Mouse (Mus musculus) embryonic facial prominence, embryonic 15.5 days (tissue): Measurements from ENCODE around the gene Prr15l. TPM values are rescaled to one million over a fixed set of nuclear protein-coding genes. Genes with fewer than 3 reads are reported as not detected.

Source experiments
- ATAC-seq: fragments of 200-750 bp; cut with Nextera tagmentation; 2 replicates; pipeline ENCODE4 v1.8.0; 2017; ENCODE audit warnings: low read depth, moderate TSS enrichment; ENCODE audit not compliant: insufficient number of reproducible peaks, low FRiP score, low TSS enrichment
- H3K27ac ChIP-seq: fragments of 300-500 bp; sonication (generic); replicated peaks from 2 replicates; pipeline ENCODE4 v1.5.1; 2015; ENCODE audit warnings: mild to moderate bottlenecking, inconsistent platforms
- H3K27me3 ChIP-seq: fragments of 300-500 bp; sonication (generic); 2 replicates; pipeline ENCODE4 v1.6.1; 2015; ENCODE audit warnings: inconsistent platforms
- H3K36me3 ChIP-seq: fragments of 300-500 bp; sonication (generic); 2 replicates; pipeline ENCODE4 v1.6.1; 2015; ENCODE audit warnings: mild to moderate bottlenecking, inconsistent platforms
- H3K4me1 ChIP-seq: fragments of 300-500 bp; sonication (generic); 2 replicates; pipeline ENCODE4 v1.6.1; 2015; ENCODE audit warnings: inconsistent platforms
- H3K4me2 ChIP-seq: fragments of 300-500 bp; sonication (generic); replicated peaks from 2 replicates; pipeline ENCODE4 v1.6.1; 2015; ENCODE audit warnings: mild to moderate bottlenecking, inconsistent platforms
- H3K4me3 ChIP-seq: fragments of 300-500 bp; sonication (generic); replicated peaks from 2 replicates; pipeline ENCODE4 v1.5.1; 2015; ENCODE audit warnings: mild to moderate bottlenecking, inconsistent platforms
- H3K9ac ChIP-seq: fragments of 300-500 bp; sonication (generic); 2 replicates; pipeline ENCODE4 v1.6.1; 2015; ENCODE audit warnings: inconsistent platforms
- H3K9me3 ChIP-seq: fragments of 300-500 bp; sonication (generic); replicated peaks from 2 replicates; pipeline ENCODE4 v1.6.1; 2016; ENCODE audit warnings: inconsistent platforms
- WGBS: fragments of 180-500 bp; shearing (Covaris S2); methylation state at CpG from one replicate; pipeline ENCODE4 v1.1.7; 2015; 5-methylcytosine and 5-hydroxymethylcytosine counted together
- polyA plus RNA-seq: library from polyadenylated mRNA; unstranded; fragments of >200 nt; fragmentation: Nextera tagmentation; extraction: Ambion mirVana; gene quantifications from 2 replicates; pipeline ENCODE4 v1.2.1, GENCODE M21; 2015

The Prr15l gene
- polyA plus RNA-seq, 1 experiment from 2014 or later: 6.1 TPM

DNA sequence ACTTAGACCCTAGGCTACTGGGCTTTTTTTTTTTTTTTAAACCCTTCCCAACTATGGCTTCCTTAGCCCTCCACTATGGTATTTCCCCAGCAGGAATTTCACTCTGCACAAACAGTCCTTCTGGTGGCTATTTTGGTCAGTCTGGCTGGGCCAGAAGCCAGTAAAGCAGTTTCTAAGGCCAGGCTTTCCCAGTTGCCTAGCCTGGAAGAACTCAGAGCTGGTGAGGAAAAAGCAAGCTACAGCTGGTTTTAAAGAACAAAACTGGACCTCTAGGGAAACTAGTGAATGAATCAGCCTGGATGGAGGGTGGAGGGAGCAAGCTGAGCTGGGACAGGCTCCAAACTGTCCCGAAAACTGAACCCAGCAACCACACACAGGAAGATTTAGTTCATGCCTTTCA is 41.8 kb downstream of the Prr15l start:
- no peaks in the 10 kb centered on the region for H3K36me3 ChIP-seq
- H3K9ac ChIP-seq: 0 out of 2 replicates have a peak overlapping the region, but pooled peaks have one; percentile 4
- peak overlapping the region; percentile 86 for H3K27ac ChIP-seq
- no peak overlapping the region for H3K4me2 ChIP-seq
- H3K4me1 ChIP-seq: peaks cover 73% of the 10 kb centered on the region
- no peaks in the 10 kb centered on the region for H3K9me3 ChIP-seq
- H3K27me3 ChIP-seq: no peaks in the 10 kb centered on the region
- peak; percentile 39; the same call in 1 of the 2 replicates for ATAC-seq
- H3K4me3 ChIP-seq: no peak overlapping the region
- 36% methylated on average over 1 of the region's 1 CpGs for WGBS

DNA sequence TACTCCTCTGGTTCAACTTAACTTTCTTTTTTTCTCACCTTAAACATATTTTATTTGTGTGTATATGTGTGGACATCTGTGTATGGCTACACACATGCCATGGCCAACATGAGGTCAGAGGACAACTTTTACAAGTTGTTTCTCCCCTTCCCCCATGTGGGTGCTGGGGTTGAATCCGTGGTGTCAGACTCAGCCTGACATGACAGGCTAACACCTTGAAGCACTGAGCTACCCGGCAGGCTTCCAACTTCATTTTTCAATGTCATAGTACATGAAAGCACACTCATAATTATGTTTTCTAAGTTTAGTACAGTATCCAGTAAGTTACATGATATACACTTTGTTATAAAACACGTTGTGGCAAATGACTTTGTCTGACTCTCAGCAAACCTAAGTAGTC is 42.4 kb downstream of the Prr15l start:
- no peak for ATAC-seq
- H3K27me3 ChIP-seq: no peaks in the 10 kb centered on the region
- H3K4me3 ChIP-seq: no peak overlapping the region
- H3K4me1 ChIP-seq: peaks cover 77% of the 10 kb centered on the region
- peak overlapping the region; percentile 86 for H3K27ac ChIP-seq
- H3K36me3 ChIP-seq: no peaks in the 10 kb centered on the region
- no peak overlapping the region for H3K4me2 ChIP-seq
- H3K9ac ChIP-seq: no peak overlapping the region
- WGBS: 67% methylated on average over 3 of the region's 3 CpGs
- no peaks in the 10 kb centered on the region for H3K9me3 ChIP-seq

DNA sequence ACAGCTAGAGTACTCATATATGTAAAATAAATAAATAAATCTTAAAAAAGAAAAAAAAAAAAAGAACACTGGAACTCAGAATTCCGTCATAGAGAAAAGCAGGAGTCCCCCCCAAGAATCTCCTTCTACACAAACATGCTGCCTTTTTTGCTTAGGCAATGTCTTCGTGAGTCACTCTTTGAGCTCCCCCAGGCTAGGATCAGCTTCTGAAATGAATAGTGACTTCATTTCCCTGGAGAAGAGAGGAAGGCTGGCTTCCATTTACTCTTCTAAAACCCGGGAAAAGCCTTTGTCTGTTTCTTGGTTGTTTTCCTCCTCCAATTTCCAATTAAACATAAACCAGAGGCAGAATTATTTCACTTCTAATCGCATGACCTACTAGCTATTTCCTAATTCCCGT is 45.0 kb downstream of the Prr15l start:
- Histone ChIP-seq H3K9me3 (no peaks in the 10 kb centered on the region), H3K27me3 (no peaks in the 10 kb centered on the region), H3K4me3 (no peak overlapping the region), H3K4me2 (no peak overlapping the region), H3K4me1 (peaks cover 82% of the 10 kb centered on the region), H3K36me3 (no peaks in the 10 kb centered on the region), H3K27ac (peak overlapping the region; percentile 83), H3K9ac (0 out of 2 replicates have a peak overlapping the region, but pooled peaks have one; percentile 9)
- 22% methylated on average over 5 of the region's 5 CpGs for WGBS
- no peak for ATAC-seq

DNA sequence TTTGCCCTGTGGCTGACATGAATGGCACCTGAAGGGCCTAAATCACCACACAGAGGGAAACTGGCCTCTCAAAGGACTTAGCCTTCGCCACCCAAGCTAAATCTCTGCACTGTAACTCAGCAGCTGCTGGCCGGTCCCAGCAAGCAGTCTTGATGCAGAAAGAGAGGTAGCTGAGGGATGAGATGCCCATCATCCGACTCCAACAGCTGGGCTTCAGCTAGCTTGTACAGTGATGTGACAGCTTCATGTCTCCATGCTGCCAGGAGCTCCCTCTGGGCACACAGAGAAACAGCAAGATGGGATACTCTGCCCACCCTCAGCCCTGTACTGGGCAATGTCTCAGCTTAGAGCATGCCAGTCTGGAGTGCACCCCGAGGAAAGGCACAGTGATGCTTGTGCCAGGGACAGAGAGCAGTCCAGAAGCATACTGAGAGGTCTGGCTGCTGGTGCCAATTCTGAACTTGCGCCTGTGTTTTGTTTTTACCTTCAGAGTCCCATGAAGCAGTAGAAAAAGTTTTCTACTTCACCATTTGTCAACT is 45.6 kb downstream of the Prr15l start:
- H3K9ac ChIP-seq: 0 out of 2 replicates have a peak overlapping the region, but pooled peaks have one; percentile 9
- no peaks in the 10 kb centered on the region for H3K9me3 ChIP-seq
- 64% methylated on average over 5 of the region's 5 CpGs for WGBS
- peaks cover 80% of the 10 kb centered on the region for H3K4me1 ChIP-seq
- peak overlapping the region; percentile 83 for H3K27ac ChIP-seq
- H3K4me3 ChIP-seq: no peak overlapping the region
- no peaks in the 10 kb centered on the region for H3K36me3 ChIP-seq
- no peaks in the 10 kb centered on the region for H3K27me3 ChIP-seq
- no peak overlapping the region; the same call in 1 of the 2 replicates for H3K4me2 ChIP-seq
- ATAC-seq: no peak

DNA sequence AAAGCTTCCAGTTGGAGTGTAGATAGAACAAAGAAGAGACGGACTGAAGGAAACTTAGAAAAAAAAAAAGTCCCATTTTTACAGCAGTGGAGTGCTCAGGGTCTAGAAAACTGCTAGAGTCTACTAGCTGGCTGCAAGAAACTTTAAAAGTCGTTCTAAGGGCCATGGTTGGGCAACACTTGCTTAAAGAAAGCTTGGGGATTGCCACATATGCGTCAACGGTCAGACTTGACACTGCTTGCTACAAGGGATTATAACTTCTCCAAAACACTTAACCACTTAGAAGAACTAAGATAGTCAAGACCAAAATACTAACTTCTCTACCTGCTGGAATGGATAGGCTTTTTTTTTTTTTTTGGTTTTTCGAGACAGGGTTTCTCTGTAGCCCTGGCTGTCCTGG is 46.9 kb downstream of the Prr15l start:
- no peak overlapping the region for H3K4me3 ChIP-seq
- H3K4me1 ChIP-seq: peaks cover 70% of the 10 kb centered on the region
- 71% methylated on average over 5 of the region's 5 CpGs for WGBS
- H3K4me2 ChIP-seq: no peak overlapping the region
- 0 out of 2 replicates have a peak overlapping the region, but pooled peaks have one; percentile 17 for H3K27ac ChIP-seq
- H3K9ac ChIP-seq: no peak overlapping the region
- no peaks in the 10 kb centered on the region for H3K9me3 ChIP-seq
- no peak for ATAC-seq
- H3K27me3 ChIP-seq: no peaks in the 10 kb centered on the region
- H3K36me3 ChIP-seq: no peaks in the 10 kb centered on the region

DNA sequence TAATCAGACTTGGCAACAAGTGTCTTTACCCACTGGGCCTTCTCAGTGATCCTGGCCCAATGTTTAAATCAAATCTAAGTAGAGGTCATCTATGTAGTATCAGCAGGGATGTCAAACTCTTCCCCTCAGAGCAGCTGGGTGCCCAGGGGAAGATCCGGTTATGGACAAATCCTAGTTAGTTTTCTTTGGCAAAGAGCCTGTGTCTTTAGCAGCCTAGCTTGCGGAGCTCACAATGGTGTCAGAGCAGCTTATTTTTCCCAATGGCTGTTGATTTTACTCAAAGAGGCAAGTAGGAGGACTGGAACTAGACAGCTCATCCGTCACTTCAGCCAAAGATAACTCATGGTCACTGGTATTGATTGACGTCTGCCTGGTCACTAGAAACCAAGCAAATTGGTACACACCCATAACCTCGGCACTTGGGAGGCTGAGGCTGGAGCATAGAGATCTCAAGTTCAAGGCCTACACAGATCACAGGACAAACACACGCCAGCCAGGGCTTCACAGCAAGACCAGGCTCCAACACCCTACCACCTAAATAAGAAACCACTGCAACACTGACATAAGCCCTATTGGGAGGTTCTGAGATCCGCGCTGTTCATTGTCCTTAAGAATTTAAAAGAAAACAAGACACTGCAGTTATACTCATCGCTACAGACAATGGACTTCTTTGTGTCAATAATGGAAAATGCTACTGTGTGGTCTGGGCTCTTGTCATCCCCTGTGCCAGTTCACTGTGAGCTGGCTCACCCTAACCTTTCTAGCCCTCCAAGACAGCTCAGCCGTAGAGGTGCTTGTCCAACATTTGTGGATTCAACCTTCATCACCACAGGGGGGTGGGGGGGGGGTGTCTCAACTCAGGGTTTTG is 47.8 kb downstream of the Prr15l start:
- Histone ChIP-seq H3K9me3 (no peaks in the 10 kb centered on the region), H3K4me1 (peaks cover 61% of the 10 kb centered on the region), H3K9ac (peak overlapping the region; percentile 77; the same call in 1 of the 2 replicates), H3K4me3 (peak overlapping the region; percentile 64), H3K27ac (peak overlapping the region; percentile 93), H3K4me2 (peak overlapping the region; percentile 58), H3K36me3 (no peaks in the 10 kb centered on the region), H3K27me3 (no peaks in the 10 kb centered on the region)
- no peak for ATAC-seq
- WGBS: 71% methylated on average over 10 of the region's 10 CpGs

DNA sequence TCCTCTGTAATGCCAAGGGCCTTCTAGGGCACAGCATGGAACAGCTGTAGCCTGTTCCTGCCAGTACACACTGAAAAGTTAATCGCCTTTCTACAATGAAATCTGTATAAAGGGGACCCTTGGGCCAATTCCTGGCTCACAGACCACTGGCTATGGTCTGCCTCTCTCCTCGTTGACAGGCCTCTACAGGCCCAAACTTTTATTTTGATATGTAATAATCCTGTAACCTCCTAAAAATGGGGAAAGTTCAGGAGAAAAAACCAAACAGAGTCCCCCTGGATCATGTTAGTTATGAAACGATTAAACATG is 48.4 kb downstream of the Prr15l start:
- peak overlapping the region; percentile 64 for H3K4me3 ChIP-seq
- H3K4me2 ChIP-seq: peak overlapping the region; percentile 58
- 26% methylated on average over 3 of the region's 3 CpGs for WGBS
- peak overlapping the region; percentile 93 for H3K27ac ChIP-seq
- H3K9me3 ChIP-seq: no peaks in the 10 kb centered on the region
- H3K4me1 ChIP-seq: peaks cover 55% of the 10 kb centered on the region
- no peaks in the 10 kb centered on the region for H3K36me3 ChIP-seq
- no peak for ATAC-seq
- peak overlapping the region; percentile 77 for H3K9ac ChIP-seq
- H3K27me3 ChIP-seq: no peaks in the 10 kb centered on the region

DNA sequence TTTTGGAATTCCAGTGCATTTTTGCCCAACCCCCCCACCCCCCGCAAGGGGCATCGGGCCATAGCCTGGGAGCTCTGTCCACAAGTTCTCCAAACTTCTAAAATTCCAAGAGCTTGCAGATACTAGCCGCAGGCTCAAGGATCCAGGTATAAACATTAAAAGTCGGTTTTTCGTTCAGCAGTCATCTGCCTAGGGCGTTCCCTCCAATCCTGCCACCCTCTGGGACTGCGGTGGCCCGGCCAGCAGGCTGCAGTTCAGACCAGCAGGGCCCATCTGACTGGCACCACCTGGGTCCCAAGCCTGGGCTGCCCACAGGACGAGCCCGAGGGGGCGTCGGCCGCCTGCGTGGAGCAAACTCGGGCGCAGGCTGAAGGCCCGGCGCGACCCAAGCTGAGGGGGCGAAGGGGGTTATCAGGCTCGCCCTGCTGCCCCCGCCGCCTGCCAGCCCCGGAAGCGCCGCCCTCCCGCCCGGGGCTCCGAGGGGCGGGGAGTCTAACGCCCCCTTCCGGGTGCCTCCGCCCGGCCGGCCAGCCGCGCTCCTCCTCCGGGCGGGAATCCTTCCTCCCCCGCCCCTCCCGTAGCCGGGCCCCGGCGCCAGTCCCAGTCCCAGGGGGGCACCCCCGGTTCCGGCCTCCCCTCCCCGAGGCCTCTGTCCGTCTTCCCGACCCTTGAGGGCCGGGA is 49.1 kb downstream of the Prr15l start:
- Histone ChIP-seq H3K27me3 (no peaks in the 10 kb centered on the region), H3K36me3 (no peaks in the 10 kb centered on the region), H3K4me1 (peaks cover 50% of the 10 kb centered on the region), H3K9ac (peak overlapping the region; percentile 77), H3K4me3 (peak overlapping the region; percentile 64), H3K9me3 (no peaks in the 10 kb centered on the region), H3K27ac (peak overlapping the region; percentile 93), H3K4me2 (peak overlapping the region; percentile 58)
- WGBS: under 1% methylated on average over 48 of the region's 50 CpGs
- peak; percentile 79 for ATAC-seq

DNA sequence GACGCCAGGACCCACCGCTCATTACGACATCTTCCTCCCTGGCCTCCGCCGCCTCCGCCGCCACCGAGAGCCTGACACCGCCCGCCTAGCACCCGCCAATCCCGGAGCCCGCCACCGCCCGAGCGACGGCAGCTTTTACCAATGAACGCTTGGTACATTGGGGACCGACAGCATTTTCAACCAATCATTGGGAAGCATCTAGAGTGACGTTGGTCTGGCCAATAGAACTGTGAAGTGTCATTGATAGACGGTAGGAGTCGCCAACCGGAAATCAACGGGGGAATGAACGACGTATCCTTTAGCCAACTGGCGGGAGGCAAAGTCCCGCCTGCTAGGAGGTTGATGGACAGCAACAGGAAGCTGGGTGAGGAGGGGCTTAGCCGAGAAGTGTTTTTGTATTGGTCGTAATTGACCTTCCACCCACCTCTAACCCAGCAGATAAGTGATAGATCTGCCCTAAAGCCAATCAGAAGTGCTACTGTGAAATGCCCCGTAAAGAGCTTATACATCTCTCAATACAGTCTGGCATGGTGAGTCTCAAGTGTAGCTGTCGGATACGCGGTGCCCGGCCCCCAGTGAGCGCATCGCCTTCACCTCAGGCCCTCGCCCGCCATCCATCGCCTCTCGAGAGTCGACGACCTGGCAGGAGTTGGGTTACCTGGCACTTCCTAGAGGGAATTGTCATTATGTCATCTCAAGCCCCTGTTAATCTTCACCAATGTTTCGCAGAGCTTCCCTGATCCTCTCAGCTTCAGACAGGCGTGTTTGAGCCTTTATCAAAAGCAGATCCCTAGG is 49.9 kb downstream of the Prr15l start:
- no peaks in the 10 kb centered on the region for H3K27me3 ChIP-seq
- H3K36me3 ChIP-seq: no peaks in the 10 kb centered on the region
- H3K9ac ChIP-seq: peak overlapping the region; percentile 77
- ATAC-seq: peak; percentile 96
- peak overlapping the region; percentile 80 for H3K4me2 ChIP-seq
- H3K27ac ChIP-seq: peak overlapping the region; percentile 93
- H3K4me1 ChIP-seq: peaks cover 49% of the 10 kb centered on the region
- peak overlapping the region; percentile 64 for H3K4me3 ChIP-seq
- no peaks in the 10 kb centered on the region for H3K9me3 ChIP-seq
- under 1% methylated on average over 45 of the region's 45 CpGs for WGBS

DNA sequence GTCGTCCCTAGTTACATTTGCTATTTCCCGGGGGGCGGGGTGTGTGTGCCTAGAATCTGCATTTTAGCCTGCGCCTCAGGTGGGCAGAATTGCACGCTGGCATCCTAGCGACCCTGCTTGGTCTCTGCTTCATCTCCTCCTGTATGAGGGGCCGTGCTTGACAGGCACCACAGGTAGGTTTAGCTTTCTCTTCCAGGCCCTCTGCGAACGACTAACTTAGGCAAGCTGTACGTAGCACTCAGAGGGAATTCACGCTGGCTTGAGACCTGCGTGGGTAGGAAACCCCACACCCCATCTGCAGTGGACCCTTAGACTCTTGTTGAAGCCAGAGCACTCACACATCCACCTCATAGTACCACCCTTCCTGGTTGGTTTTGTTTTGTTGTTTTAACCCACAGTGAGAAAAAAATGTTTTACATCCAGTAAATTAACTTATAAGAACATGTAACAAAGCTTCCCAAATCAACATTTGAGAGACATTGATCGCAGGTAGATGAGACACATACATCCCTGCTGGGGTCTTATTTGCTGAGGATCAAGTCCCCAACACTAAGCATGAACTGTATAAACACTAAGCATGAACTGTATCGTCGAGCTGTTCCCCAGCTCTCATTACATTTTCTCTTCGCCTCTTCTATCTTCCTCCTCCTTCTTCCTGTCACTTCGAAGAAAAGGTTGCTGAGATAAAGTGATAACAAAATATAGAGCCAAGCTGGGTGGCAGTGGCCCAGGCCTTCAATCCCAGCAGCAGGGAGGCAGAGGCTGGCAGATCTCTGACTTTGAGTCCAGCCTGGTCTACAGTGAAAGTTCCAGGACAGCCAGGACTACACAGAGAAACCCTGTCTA is 50.7 kb downstream of the Prr15l start:
- WGBS: 26% methylated on average over 17 of the region's 17 CpGs
- peak overlapping the region; percentile 73 for H3K9ac ChIP-seq
- H3K4me2 ChIP-seq: peak overlapping the region; percentile 80
- H3K36me3 ChIP-seq: no peaks in the 10 kb centered on the region
- H3K27ac ChIP-seq: peak overlapping the region; percentile 92
- H3K4me1 ChIP-seq: peaks cover 41% of the 10 kb centered on the region
- no peak for ATAC-seq
- 0 out of 2 replicates have a peak, but pooled peaks cover 3% of the 10 kb centered on the region for H3K27me3 ChIP-seq
- H3K9me3 ChIP-seq: no peaks in the 10 kb centered on the region
- peak overlapping the region; percentile 64 for H3K4me3 ChIP-seq
